Mouse (Mus musculus) neutrophil, adult 5-6 weeks (primary cell): ENCODE measurements around the gene Vmn2r29. TPM values are rescaled to one million over a fixed set of nuclear protein-coding genes. Genes with fewer than 3 reads are reported as not detected.
"Not testable (repeated sequence)": the region's sequence is repeated elsewhere in the genome, so short reads cannot be mapped to it uniquely, and the experiment has no call there.

Experiments used
- ATAC-seq: fragments of 151-379, 151-347 bp; 2 replicates; pipeline ENCODE4 v1.8.0; 2017; ENCODE audit warnings: mild to moderate bottlenecking, moderate TSS enrichment; ENCODE audit not compliant: insufficient number of reproducible peaks, poor library complexity, low FRiP score, severe bottlenecking; ENCODE audit errors: extremely low read depth
- total RNA-seq: library from RNA; stranded (forward); fragments of 200-1000 nt; gene quantifications from 2 replicates; pipeline ENCODE4 v1.2.3, GENCODE M21; 2017

Gene Vmn2r29
- total RNA-seq, result 0.25 TPM in 1 of 2 replicates, not detected in the other

DNA sequence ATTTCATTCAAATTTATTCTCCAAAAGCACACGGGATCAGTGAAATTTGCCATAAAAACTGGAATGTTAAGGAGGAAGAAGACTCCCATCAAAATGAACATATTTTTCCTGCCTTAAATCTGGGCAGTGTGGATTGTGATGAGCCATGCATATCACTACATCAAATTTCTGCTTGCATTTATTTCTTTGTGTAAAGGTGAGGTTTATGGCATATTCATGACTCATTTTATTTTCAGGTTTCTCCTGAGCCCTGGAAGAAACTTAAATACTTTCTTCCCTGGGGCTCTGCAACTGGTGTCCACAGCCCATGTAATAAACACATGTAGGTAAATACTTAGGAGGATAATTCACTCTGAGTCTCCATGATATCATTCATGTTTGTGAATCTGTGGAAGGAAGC lies at the start of gene Vmn2r29:
TSS of gene Vmn2r29 (minus strand) at position 101 of the 400 bp plus-strand sequence.
- not testable (repeated sequence) for ATAC-seq

GRCm38 (mm10) chr7:7295595-7295994 lies 48.5 kb upstream of the Vmn2r29 start:
- peak; percentile 27; the same call in 1 of the 2 replicates for ATAC-seq

- ATAC-seq, result peak; percentile 36; the same call in 1 of the 2 replicates
Observed at GRCm38 (mm10) chr7:7281383-7281782, 34.3 kb upstream of the Vmn2r29 start.

DNA sequence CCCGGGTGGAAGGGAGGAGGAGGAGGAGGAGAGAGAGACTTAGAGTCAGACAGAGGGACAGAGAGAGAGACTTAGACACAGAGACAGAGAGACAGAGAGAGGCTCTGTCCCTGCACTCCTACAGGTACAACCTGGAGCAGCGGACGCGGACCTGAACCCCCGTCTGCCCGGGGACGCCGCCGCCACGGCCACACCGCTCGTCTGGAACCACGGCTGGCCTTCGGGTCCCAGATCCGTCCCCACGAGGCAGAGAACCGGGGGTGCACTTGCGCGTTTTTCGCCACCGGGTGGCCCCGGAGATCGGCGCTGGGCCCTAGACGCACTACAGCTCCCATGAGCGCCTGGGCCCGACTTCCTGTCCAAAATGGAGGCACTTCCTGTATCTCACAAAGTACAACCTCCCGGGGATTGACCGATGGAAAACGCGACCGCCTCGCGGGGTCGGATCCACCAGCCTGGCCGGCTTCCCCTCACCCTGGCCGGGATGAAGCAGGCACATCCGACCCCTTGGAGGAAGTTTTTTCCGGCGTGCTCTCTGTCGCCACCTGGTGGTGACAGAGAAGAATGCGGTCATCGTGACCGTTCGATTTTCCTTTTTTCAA lies 30.9 kb upstream of the Vmn2r29 start, which contains the start of gene Gm45844:
TSS of gene Gm45844 (minus strand) at position 324 of the 602 bp plus-strand sequence.
- peak; percentile 99 for ATAC-seq

- ATAC-seq, result not testable (repeated sequence)
Observed at GRCm38 (mm10) chr7:7277556-7277955, 30.4 kb upstream of the Vmn2r29 start.

DNA sequence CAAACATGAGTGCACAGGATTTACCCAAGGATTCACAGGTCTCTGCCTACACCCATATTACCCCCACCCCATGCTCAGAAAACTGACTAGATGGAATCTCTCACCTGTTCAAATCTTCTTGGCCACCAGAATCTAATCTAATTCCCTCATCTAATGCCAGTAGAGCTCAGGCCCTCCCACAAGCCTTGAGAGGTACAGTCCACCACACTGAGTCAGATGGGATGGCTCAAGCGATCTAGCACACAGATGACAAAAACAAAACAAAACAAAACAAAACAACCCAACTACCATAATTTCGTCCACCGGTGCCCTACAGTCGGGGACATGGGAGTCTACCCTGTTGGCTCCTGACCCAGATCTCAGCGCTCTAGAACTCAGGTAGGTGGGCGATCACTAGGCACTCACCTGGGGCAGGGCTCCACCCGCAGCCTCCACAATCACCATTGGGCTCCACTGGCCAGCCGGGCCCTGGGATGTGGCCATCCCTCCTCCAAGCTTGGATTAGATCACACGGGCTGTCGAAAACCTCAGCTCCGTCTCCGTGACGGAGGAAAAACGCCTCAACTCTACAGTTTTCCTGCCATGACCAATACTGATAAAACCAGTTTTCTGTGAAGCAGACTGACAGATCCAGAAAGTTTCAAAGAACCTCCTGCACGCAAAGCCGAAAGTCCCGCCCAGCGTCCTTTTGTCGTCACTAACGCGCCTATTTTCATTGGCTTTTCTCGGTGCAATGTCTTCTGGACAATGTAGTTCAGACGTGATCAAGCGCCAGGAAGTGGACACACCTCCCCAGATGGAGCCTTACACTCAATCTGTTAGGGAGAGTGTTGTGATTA lies 37.6 kb downstream of the Vmn2r29 start, which contains the start of gene Zfp772:
TSS of gene Zfp772 (minus strand) at position 686 of the 839 bp plus-strand sequence.
- not testable (repeated sequence) for ATAC-seq

DNA sequence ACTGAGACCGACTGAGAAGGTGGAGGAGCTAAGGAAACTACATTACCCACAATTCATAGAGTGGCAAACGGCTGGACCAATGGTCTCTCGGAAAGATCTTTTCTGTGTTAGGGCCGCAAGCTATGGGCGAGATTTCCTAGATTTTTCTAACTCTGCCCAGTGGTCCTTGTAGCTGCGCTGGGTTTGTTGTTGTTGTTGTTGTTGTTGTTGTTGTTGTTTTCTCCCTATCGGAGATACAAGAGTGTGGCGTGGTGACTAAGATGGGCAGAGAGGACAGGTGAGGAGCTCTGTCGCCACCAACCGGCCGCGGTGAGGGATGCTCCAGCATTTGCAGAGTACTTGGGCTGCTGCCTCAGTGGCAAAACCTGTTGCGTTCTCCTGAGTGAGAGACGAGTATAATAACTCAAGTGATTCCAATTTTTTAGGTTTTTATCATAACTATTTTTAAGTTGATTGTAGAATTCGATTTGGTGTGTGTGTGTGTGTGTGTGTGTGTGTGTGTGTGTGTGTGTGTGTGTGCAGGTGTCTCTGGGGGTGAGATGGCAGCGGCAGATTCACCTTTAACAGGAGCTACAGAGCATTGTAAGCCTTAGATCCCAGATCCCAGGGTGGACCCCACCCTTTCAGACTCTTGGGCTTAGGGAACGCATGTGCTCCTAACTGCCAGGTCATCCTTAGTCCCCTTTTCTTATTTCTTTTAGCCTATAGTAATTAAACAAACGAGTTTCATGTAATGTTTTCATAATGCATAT lies 58.8 kb downstream of the Vmn2r29 start:
- ATAC-seq, result peak; percentile 97

- ATAC-seq, result no peak
Observed at GRCm38 (mm10) chr7:7187417-7188190, 59.5 kb downstream of the Vmn2r29 start.

GRCm38 (mm10) chr7:7185897-7186296 lies 61.2 kb downstream of the Vmn2r29 start:
- no peak for ATAC-seq

Other genes with a start within 250 kb of the Vmn2r29 start
- gene Zfp954, start 125.8 kb downstream of the Vmn2r29 start, total RNA-seq, result 13.8 and 17.2 TPM in 2 replicates
- gene Zfp773, start 110.6 kb downstream of the Vmn2r29 start, total RNA-seq, result 3.8 and 4.4 TPM in 2 replicates
- gene Zfp418, start 76.0 kb downstream of the Vmn2r29 start, total RNA-seq, result 2.7 and 2.8 TPM in 2 replicates
- gene Zfp772, start 37.3 kb downstream of the Vmn2r29 start, total RNA-seq, result 2.7 and 2.9 TPM in 2 replicates
- gene Gm45844, start 31.0 kb upstream of the Vmn2r29 start, total RNA-seq, result 1.7 TPM in 1 of 2 replicates, not detected in the other
- 47.1 and 55.0 TPM in 2 replicates for gene Clcn4, start 53.5 kb upstream of the Vmn2r29 start, total RNA-seq
- gene Vmn2r30, start 90.3 kb upstream of the Vmn2r29 start, total RNA-seq, result not detected in 2 replicates
- gene Gm45783, start 127.2 kb upstream of the Vmn2r29 start, total RNA-seq, result not detected in 2 replicates
- not detected in 2 replicates for gene Vmn2r31, start 152.4 kb upstream of the Vmn2r29 start, total RNA-seq
- not detected in 2 replicates for gene Vmn2r32, start 232.7 kb upstream of the Vmn2r29 start, total RNA-seq